Mouse (Mus musculus) heart, embryonic 11.5 days (tissue): ENCODE measurements around the gene Cirbp. TPM values are rescaled to one million over a fixed set of nuclear protein-coding genes. Genes with fewer than 3 reads are reported as not detected.
A peak's percentile ranks its signal among the peaks of the same experiment; 100 is the strongest.

Experiments used
- ATAC-seq: fragments of 200-750 bp; cut with Nextera tagmentation; replicated peaks from 2 replicates; pipeline ENCODE4 v1.8.0; 2017; ENCODE audit warnings: moderate library complexity; ENCODE audit not compliant: insufficient number of reproducible peaks, low FRiP score, low TSS enrichment
- H3K27ac ChIP-seq: fragments of 300-500 bp; sonication (generic); 2 replicates; pipeline ENCODE4 v1.5.1; 2014; ENCODE audit warnings: mild to moderate bottlenecking, low read depth, low read length
- H3K27me3 ChIP-seq: fragments of 300-500 bp; sonication (generic); 2 replicates; pipeline ENCODE4 v1.6.1; 2014; ENCODE audit warnings: mild to moderate bottlenecking, low read length, mixed read lengths; ENCODE audit not compliant: control insufficient read depth, insufficient read depth
- H3K36me3 ChIP-seq: fragments of 300-500 bp; sonication (generic); 2 replicates; pipeline ENCODE4 v1.6.1; 2014; ENCODE audit warnings: mild to moderate bottlenecking, low read length, moderate library complexity, mixed read lengths; ENCODE audit not compliant: control insufficient read depth, insufficient read depth
- H3K4me1 ChIP-seq: fragments of 300-500 bp; sonication (generic); 2 replicates; pipeline ENCODE4 v1.6.1; 2014; ENCODE audit warnings: low read length; ENCODE audit not compliant: control insufficient read depth, insufficient read depth
- H3K4me2 ChIP-seq: fragments of 300-500 bp; sonication (generic); 2 replicates; pipeline ENCODE4 v1.6.1; 2014; ENCODE audit warnings: mild to moderate bottlenecking, moderate library complexity
- H3K4me3 ChIP-seq: fragments of 300-500 bp; sonication (generic); 2 replicates; pipeline ENCODE4 v1.5.1; 2014; ENCODE audit warnings: low read depth, low read length
- H3K9ac ChIP-seq: fragments of 300-500 bp; sonication (generic); 2 replicates; pipeline ENCODE4 v1.6.1; 2014; ENCODE audit warnings: mild to moderate bottlenecking, low read depth, low read length, moderate library complexity
- H3K9me3 ChIP-seq: fragments of 300-500 bp; sonication (generic); replicated peaks from 2 replicates; pipeline ENCODE4 v1.6.1; 2016; ENCODE audit warnings: low read length; ENCODE audit not compliant: control insufficient read depth
- WGBS: fragments of 180-500 bp; shearing (Covaris S2); extraction: QIAGEN DNeasy Blood & Tissue Kit; methylation state at CpG from one replicate; pipeline ENCODE4 v1.1.7; 2014; ENCODE audit not compliant: insufficient replicate concordance; 5-methylcytosine and 5-hydroxymethylcytosine counted together
- polyA plus RNA-seq: library from polyadenylated mRNA; unstranded; fragments of >200 nt; fragmentation: Nextera tagmentation; extraction: Ambion mirVana; gene quantifications from 2 replicates; pipeline ENCODE4 v1.2.1, GENCODE M21; 2014

Gene Cirbp
- polyA plus RNA-seq, 1 experiment from 2014 or later: 49.1 TPM

DNA sequence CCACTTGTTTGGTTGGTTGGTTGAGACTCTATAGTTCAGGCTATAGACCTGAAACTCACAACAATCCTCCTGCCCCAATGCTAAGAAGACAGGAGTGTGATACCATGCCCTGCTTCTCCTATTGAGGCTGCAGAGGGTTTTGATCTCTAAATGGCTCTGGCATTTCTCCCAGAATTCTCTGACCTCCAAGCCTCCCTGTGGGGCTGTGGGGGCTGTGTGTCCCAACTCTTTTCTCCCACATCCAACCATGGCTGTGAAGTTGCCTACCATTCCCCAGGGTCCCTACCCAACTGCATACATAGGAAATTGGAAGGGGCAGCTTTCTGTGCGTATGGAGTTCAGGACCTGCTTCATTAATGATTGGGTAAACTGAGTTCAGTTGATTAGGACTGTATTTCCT, 30.4 kb downstream of the Cirbp start:
- Histone ChIP-seq H3K9ac (peak overlapping the region; percentile 43; the same call in 1 of the 2 replicates), H3K9me3 (no peaks in the 10 kb centered on the region), H3K4me2 (no peak overlapping the region), H3K27ac (no peak overlapping the region), H3K4me3 (no peak overlapping the region), H3K4me1 (0 out of 2 replicates have a peak, but pooled peaks cover 3% of the 10 kb centered on the region), H3K36me3 (no peaks in the 10 kb centered on the region), H3K27me3 (peaks cover 11% of the 10 kb centered on the region)
- ATAC-seq: no peak
- 89% methylated on average over 1 of the region's 1 CpGs for WGBS

DNA sequence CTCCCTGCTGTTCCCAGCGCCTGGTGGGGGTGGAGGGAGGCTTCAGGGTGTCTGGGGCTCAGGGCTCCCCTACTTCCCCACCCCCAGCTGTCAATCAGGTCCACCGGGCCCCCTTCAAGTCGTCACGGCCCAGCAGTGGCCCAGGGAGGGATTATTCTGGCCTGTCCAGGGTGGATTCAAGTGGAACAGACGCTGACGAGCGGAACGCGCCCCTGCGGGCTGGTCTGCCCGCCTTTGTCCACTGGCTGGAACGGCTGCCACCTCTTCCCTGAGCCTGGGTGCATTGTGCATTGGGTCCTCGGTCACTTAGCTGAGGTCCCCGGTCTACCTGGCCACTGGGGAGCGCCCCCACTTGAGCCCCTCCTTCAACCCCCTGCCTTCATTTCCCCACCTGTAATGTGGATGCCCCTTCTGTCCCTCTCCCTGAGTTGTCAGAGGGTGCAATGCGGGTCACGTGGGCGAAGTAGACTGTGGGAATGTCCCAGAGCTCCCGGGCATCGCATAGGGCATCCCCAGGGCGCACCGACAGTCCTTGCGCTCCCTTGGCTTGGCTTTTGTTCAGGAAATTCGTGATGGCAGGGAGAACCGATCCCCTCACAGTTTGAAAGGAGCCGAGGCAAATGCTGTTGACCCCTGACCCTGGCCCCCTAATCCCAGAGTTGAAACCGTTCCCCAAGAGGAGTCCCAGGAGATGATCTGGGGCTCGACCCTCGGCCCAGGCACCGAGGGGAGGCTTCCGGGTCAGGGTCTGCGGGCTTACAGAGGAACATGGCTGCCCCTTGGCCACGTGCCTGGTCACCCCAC, 31.2 kb downstream of the Cirbp start:
- no peaks in the 10 kb centered on the region for H3K9me3 ChIP-seq
- H3K4me1 ChIP-seq: 0 out of 2 replicates have a peak, but pooled peaks cover 3% of the 10 kb centered on the region
- H3K4me3 ChIP-seq: no peak overlapping the region
- H3K36me3 ChIP-seq: no peaks in the 10 kb centered on the region
- ATAC-seq: no peak
- no peak overlapping the region; the same call in 1 of the 2 replicates for H3K9ac ChIP-seq
- no peak overlapping the region for H3K4me2 ChIP-seq
- 74% methylated on average over 33 of the region's 33 CpGs for WGBS
- peaks cover 7% of the 10 kb centered on the region for H3K27me3 ChIP-seq
- no peak overlapping the region for H3K27ac ChIP-seq

DNA sequence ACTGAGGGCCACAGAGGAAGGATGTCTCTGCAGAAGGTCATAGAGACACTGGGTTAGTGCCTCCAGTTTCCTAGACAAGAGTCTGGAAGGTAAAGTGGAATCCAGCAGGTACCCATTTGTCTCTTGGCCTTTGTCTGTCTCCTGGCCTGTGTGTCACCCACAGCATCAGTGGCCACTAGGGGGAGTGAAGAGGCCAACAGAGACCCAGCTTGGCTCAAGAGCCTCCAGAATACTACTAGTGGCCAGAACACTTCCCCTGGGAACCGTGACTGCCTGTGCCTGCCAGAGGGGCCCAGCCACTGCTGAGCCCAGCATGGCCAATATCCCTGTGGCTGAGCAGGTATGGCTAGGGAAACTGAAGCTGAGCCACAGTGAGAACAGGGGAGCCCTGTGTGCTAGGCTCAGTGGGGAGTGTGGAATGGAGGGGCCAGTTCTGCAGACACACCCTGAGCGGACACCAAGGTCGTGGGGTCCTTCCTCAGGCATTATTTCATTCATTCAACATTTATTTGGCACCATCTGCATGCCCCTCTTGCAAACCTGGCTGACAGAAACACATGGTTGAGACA, 33.7 kb downstream of the Cirbp start:
- Histone ChIP-seq H3K4me1 (no peaks in the 10 kb centered on the region), H3K9me3 (no peaks in the 10 kb centered on the region), H3K4me3 (no peak overlapping the region), H3K4me2 (no peak overlapping the region), H3K36me3 (no peaks in the 10 kb centered on the region), H3K27ac (no peak overlapping the region), H3K27me3 (no peaks in the 10 kb centered on the region; the same call in 1 of the 2 replicates), H3K9ac (no peak overlapping the region)
- 0 out of 2 replicates have a peak, but pooled peaks have one; percentile 53 for ATAC-seq
- 63% methylated on average over 3 of the region's 3 CpGs for WGBS

DNA sequence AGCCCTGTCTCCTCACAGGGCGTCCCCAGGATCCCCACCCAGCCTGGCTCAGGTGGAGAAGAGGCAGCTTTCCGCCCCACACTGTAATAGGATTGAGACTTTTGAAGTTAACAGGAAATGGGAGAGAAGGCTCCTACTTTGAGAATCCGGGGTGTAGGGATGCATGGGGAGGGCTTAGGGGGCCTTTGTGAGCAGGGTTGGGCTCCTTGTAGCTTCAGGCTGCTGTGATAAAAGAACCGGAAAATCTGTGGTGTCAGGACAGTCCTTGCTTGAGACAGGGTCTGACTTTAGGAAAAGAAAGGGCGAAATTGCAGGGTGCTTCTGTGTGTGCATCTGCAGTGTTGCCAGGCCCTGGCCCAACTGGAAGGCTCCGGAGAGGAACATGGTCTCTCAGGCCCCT, 34.7 kb downstream of the Cirbp start:
- 66% methylated on average over 6 of the region's 6 CpGs for WGBS
- Histone ChIP-seq H3K4me2 (no peak overlapping the region), H3K4me1 (no peaks in the 10 kb centered on the region), H3K36me3 (no peaks in the 10 kb centered on the region), H3K27me3 (no peaks in the 10 kb centered on the region; the same call in 1 of the 2 replicates), H3K27ac (no peak overlapping the region), H3K4me3 (no peak overlapping the region), H3K9ac (no peak overlapping the region), H3K9me3 (no peaks in the 10 kb centered on the region)
- no peak for ATAC-seq

DNA sequence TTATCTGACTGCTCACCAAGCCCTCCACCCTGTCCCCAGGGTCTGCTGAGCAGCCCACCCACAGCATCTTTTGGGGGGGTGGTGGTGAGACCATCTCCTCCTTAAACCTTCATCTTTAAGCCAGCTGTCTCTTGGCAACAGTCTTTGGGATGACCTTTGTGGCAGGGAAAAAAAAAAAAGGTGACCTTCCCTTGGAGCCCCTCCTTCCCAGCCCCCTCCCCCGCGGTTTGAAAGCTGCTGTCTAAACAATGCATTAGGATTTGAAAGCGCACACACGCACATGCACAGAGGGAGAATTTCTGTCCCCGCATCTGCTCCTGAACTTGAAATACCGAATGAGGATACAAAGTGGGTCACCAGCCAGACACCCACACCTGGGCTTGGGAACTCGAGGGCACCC, 38.3 kb downstream of the Cirbp start:
- Histone ChIP-seq H3K4me2 (no peak overlapping the region), H3K27ac (no peak overlapping the region), H3K36me3 (no peaks in the 10 kb centered on the region), H3K4me1 (peaks cover 4% of the 10 kb centered on the region; the same call in 1 of the 2 replicates), H3K27me3 (0 out of 2 replicates have a peak, but pooled peaks cover 3% of the 10 kb centered on the region), H3K9me3 (no peaks in the 10 kb centered on the region), H3K4me3 (no peak overlapping the region), H3K9ac (no peak overlapping the region)
- WGBS: 30% methylated on average over 7 of the region's 7 CpGs
- no peak for ATAC-seq

DNA sequence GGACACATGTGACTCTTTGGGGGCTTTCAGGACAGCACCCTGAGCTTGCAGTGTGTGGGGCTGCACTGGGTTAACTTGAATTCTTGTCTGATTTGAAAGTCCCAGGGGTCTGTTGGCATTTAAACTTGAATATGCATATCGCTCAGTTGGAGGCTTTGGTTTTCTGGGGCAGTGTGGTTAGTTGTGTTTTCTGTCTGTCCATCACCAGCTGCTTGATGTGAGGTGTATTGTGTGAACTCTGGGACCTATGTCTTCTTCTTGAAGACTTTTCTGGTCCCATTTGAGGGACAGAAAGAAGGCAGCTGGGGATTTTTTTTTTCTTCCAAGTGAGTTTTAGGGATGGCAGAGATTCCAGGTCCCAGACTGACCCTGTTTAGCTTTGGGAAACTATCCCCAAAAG, 41.4 kb downstream of the Cirbp start:
- Histone ChIP-seq H3K4me1 (peaks cover 4% of the 10 kb centered on the region; the same call in 1 of the 2 replicates), H3K4me3 (no peak overlapping the region), H3K9me3 (no peaks in the 10 kb centered on the region), H3K36me3 (no peaks in the 10 kb centered on the region), H3K27me3 (0 out of 2 replicates have a peak, but pooled peaks cover 3% of the 10 kb centered on the region), H3K9ac (no peak overlapping the region), H3K27ac (no peak overlapping the region), H3K4me2 (no peak overlapping the region)
- no peak for ATAC-seq
- 75% methylated on average over 1 of the region's 1 CpGs for WGBS

DNA sequence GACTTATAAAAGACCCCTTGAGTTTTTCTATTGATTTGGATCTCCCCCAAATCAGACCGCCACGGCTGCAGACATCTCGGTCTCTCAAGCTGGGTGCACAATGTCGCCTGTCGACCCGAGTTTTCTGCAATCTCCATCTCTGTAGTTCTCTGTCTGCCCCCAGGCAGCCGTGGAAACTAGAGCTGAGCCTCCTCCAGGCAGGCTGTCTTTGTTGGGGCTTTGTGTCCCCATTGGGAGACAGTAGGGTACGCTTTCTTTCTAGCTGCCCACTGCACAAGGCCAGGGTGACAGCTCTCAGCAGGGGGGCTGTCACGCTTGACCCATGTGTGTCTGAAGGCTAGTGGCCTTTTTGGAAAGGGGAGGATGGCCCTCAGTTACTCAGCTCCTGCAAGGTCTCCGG, 41.9 kb downstream of the Cirbp start:
- H3K4me3 ChIP-seq: no peak overlapping the region
- no peaks in the 10 kb centered on the region for H3K9me3 ChIP-seq
- no peak overlapping the region for H3K4me2 ChIP-seq
- 0 out of 2 replicates have a peak, but pooled peaks cover 3% of the 10 kb centered on the region for H3K27me3 ChIP-seq
- H3K9ac ChIP-seq: no peak overlapping the region
- no peak overlapping the region for H3K27ac ChIP-seq
- 62% methylated on average over 10 of the region's 10 CpGs for WGBS
- ATAC-seq: no peak
- H3K36me3 ChIP-seq: no peaks in the 10 kb centered on the region
- peaks cover 4% of the 10 kb centered on the region; the same call in 1 of the 2 replicates for H3K4me1 ChIP-seq

DNA sequence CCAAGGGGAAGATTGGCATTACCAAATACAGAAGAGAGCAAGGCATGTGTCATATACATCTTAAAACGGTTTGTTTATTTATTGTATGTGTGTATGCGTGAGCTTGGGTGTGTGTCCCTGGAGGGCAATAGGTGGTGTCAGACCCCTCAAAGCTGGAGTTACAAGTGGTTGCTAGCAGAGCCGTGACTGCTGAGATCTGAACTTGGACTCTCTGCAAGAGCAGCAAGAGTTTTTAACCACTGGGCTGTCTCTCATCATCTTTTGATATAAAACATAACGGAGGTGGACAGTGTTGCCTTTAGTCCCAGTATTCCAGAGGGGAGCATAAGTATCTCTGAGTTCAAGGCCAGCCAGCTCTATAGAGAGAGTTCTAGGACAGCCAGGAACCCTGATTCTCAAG, 42.5 kb downstream of the Cirbp start:
- H3K36me3 ChIP-seq: no peaks in the 10 kb centered on the region
- no peak for ATAC-seq
- H3K9ac ChIP-seq: no peak overlapping the region
- peaks cover 4% of the 10 kb centered on the region; the same call in 1 of the 2 replicates for H3K4me1 ChIP-seq
- H3K4me3 ChIP-seq: no peak overlapping the region
- 67% methylated on average over 4 of the region's 4 CpGs for WGBS
- H3K27me3 ChIP-seq: 0 out of 2 replicates have a peak, but pooled peaks cover 3% of the 10 kb centered on the region
- H3K27ac ChIP-seq: no peak overlapping the region
- no peak overlapping the region for H3K4me2 ChIP-seq
- H3K9me3 ChIP-seq: no peaks in the 10 kb centered on the region
